Mouse (Mus musculus): ENCODE measurements around the gene Zc3h8.

Gene Zc3h8

GRCm38 (mm10) chr2:128885225-128885811 is 58.6 kb downstream of the Zc3h8 start:
- 73% methylated on average over 8 of the region's 8 CpGs for WGBS

- 80% methylated on average over 4 of the region's 4 CpGs for WGBS
These were observed 62.6 kb downstream of the Zc3h8 start for GRCm38 (mm10) chr2:128881236-128881635.

All from cerebral cortex, adult 2 months (tissue).